Mouse (Mus musculus) myocyte (in vitro differentiated cells): ENCODE data around the gene Ube4b. TPM values are rescaled to one million over a fixed set of nuclear protein-coding genes. Genes with fewer than 3 reads are reported as not detected.

Experiments
- H3K27me3 ChIP-seq: one replicate; pipeline ENCODE4 v1.6.1; 2011; ENCODE audit not compliant: control insufficient read depth, insufficient read depth, insufficient read length
- H3K36me3 ChIP-seq: one replicate; pipeline ENCODE4 v1.6.1; 2011; ENCODE audit not compliant: control insufficient read depth, insufficient read depth
- H3K4me2 ChIP-seq: one replicate; pipeline ENCODE4 v1.6.1; 2011; ENCODE audit warnings: low read depth, control low read depth
- H3K4me3 ChIP-seq: one replicate; pipeline ENCODE4 v1.5.1; 2011; ENCODE audit warnings: mild to moderate bottlenecking, control low read depth, moderate library complexity
- H3K79me2 ChIP-seq: one replicate; pipeline ENCODE4 v1.6.1; 2011; ENCODE audit not compliant: control insufficient read depth, insufficient read depth
- H3ac ChIP-seq: one replicate; pipeline ENCODE4 v1.6.1; 2011; ENCODE audit not compliant: control insufficient read depth, insufficient read length
- CEBPB ChIP-seq: IDR thresholded peaks from 2 replicates; pipeline ENCODE4 v1.6.1; 2011; ENCODE audit warnings: mild to moderate bottlenecking, moderate library complexity; ENCODE audit not compliant: poor library complexity, insufficient read depth, severe bottlenecking
- E2F4 ChIP-seq: IDR thresholded peaks from one replicate; pipeline ENCODE4 v1.6.1; 2011; ENCODE audit warnings: mild to moderate bottlenecking, control low read depth, moderate library complexity; ENCODE audit not compliant: insufficient read depth
- MAX ChIP-seq: IDR thresholded peaks from one replicate; pipeline ENCODE4 v1.6.1; 2011; ENCODE audit warnings: low read depth, mild to moderate bottlenecking, control low read depth
- MYOD1 ChIP-seq, 3 experiments: IDR thresholded peaks; one replicate each; pipeline ENCODE4 v1.6.1; 2011; ENCODE audit warnings: control low read depth in 2 of 3, low read depth in 2 of 3, mild to moderate bottlenecking in 2 of 3, moderate library complexity in 1 of 3; ENCODE audit not compliant: insufficient read length in 2 of 3, control insufficient read depth in 1 of 3
- MYOG ChIP-seq, 3 experiments: IDR thresholded peaks; one replicate each; pipeline ENCODE4 v1.6.1; 2011; ENCODE audit warnings: control low read depth in 2 of 3, low read depth in 2 of 3, mild to moderate bottlenecking in 2 of 3; ENCODE audit not compliant: insufficient read length in 2 of 3, control insufficient read depth in 1 of 3, insufficient read depth in 1 of 3
- POLR2A ChIP-seq: IDR thresholded peaks from one replicate; pipeline ENCODE4 v1.6.1; 2011; ENCODE audit warnings: low read depth, mild to moderate bottlenecking, control low read depth, moderate library complexity; ENCODE audit not compliant: insufficient read length
- POLR2AphosphoS2 ChIP-seq: IDR thresholded peaks from one replicate; pipeline ENCODE4 v1.6.1; 2011; ENCODE audit warnings: low read depth, control low read depth; ENCODE audit not compliant: insufficient read length
- REST ChIP-seq: IDR thresholded peaks from one replicate; pipeline ENCODE4 v1.6.1; 2011; ENCODE audit warnings: mild to moderate bottlenecking, control low read depth, moderate library complexity; ENCODE audit not compliant: insufficient read depth, insufficient read length
- SRF ChIP-seq: IDR thresholded peaks from one replicate; pipeline ENCODE4 v1.6.1; 2011; ENCODE audit warnings: low read depth; ENCODE audit not compliant: control insufficient read depth, insufficient read length
- TCF12 ChIP-seq: IDR thresholded peaks from one replicate; pipeline ENCODE4 v1.6.1; 2011; ENCODE audit warnings: mild to moderate bottlenecking, control low read depth; ENCODE audit not compliant: poor library complexity, insufficient read depth, severe bottlenecking
- TCF3 ChIP-seq: IDR thresholded peaks from one replicate; pipeline ENCODE4 v1.6.1; 2011; ENCODE audit warnings: low read depth, control low read depth; ENCODE audit not compliant: insufficient read length
- USF1 ChIP-seq: IDR thresholded peaks from one replicate; pipeline ENCODE4 v1.6.1; 2011; ENCODE audit warnings: low read depth, mild to moderate bottlenecking, control low read depth, moderate library complexity
- polyA plus RNA-seq: library from polyadenylated mRNA; unstranded; fragments of >200 nt; fragmentation: generic; extraction: Trizol; gene quantifications from one replicate; pipeline ENCODE4 v1.2.1, GENCODE M21; 2012; ENCODE audit warnings: missing spikeins

Ube4b gene
- polyA plus RNA-seq, 1 experiment, result 57.4 TPM

DNA sequence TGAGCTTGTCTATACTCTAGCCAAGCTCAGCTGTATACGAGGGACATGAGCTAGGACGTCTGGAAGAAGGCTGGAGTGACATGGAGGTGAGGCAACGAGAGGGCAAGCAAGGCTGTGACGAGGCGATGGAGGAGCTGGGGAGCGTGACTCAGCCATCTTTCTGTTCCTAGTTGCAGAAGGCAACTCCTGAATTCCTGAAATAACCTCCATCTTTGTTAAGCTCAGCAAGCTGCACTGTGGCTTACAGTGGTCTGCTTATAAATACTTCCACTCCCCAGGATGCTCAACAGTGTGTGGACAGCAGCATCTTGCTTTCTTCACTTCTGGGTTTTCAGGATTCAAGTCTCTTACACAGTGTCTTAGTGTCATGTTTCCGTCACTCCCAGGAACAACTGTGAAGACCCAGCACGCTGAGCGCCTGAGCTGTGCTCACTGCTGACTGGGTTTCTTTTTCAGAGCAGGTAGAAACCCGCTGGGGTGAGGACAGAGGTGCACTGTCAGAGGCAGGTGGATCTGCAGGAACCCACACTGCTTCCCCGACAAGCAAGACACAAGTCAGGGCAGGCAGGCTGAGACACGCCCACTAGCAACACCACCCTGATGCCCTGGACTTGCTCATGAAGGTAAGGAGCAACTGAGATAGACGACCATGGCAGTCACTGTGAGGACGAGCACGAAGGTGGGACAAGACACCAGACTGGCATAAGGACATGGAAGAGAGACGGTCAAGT, 20.7 kb downstream of the Ube4b start:
- H3K4me2 ChIP-seq, result peak overlapping the region; percentile 80

DNA sequence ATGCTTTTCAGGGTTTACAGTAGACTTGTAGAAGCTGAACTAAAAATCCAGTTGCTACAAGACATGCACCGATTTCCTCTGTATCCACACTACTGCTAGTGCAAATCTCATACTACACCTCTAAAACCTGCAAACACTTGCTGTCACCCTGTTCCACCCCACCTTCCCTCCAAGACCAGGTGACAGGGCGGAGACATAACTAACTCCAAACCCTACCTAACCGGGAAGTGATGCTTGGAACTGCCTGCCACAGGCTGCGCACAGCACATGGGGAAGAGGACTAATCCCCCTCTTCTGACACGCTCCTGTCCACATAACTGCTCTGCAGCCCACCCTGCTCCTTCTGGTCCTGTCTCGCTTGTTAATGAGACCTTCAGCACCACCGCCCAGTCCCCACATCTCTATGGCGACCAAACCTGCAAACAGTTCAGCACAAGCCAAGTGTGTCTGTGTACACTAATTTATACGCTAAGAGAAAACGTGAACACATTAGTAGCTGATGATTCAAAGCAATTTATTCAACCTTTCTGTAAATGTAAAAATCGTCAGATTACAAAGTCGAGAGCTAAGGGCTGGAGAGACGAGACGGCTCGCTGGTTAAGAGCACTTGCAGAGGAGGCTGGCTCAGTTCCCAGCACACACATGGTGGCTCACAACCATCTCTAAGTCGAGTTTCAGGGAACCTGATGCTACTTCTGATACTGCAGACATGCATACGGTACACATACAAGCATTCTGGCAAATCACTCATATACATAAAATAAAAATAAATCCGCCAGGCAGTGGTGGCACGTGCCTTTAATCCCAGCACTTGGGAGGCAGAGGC, 21.7 kb downstream of the Ube4b start:
- Histone ChIP-seq H3K79me2 (peaks cover 84% of the 10 kb centered on the region), H3ac (no peak overlapping the region), H3K27me3 (no peaks in the 10 kb centered on the region), H3K4me3 (no peak overlapping the region), H3K36me3 (no peaks in the 10 kb centered on the region), H3K4me2 (peak overlapping the region; percentile 80)
- TF ChIP-seq MYOG (IDR thresholded peaks at IDR 0.05; ENCODE audit: control insufficient read depth in 1 of 3, insufficient read depth in 1 of 3, insufficient read length in 2 of 3, low read depth in 2 of 3), result no peak
- no peak for TF ChIP-seq MYOD1 (IDR thresholded peaks at IDR 0.05; ENCODE audit: control insufficient read depth in 1 of 3, insufficient read length in 2 of 3, low read depth in 2 of 3)
- TF ChIP-seq TCF12, result no peak
- TF ChIP-seq E2F4, result no peak
- TF ChIP-seq CEBPB, result no peak
- no peak for TF ChIP-seq POLR2AphosphoS2
- TF ChIP-seq MAX, result no peak
- no peak for TF ChIP-seq USF1
- no peak for TF ChIP-seq SRF
- TF ChIP-seq TCF3, result no peak
- TF ChIP-seq POLR2A, result no peak
- TF ChIP-seq REST, result no peak

More for the DNA sequence above, 20.7 kb downstream of the Ube4b start:
- no peak overlapping the region for H3ac ChIP-seq
- TF ChIP-seq POLR2AphosphoS2, result peak; percentile 37
- peak; percentile 26 for TF ChIP-seq POLR2A
- no peak for TF ChIP-seq USF1
- peak in 1 of 3 experiments; percentile 48 for TF ChIP-seq MYOG (IDR thresholded peaks at IDR 0.05; ENCODE audit: control insufficient read depth in 1 of 3, insufficient read depth in 1 of 3, insufficient read length in 2 of 3, low read depth in 2 of 3)
- TF ChIP-seq SRF, result no peak
- TF ChIP-seq MAX, result no peak
- TF ChIP-seq TCF3, result no peak
- TF ChIP-seq REST, result no peak
- TF ChIP-seq MYOD1 (IDR thresholded peaks at IDR 0.05; ENCODE audit: control insufficient read depth in 1 of 3, insufficient read length in 2 of 3, low read depth in 2 of 3), result no peak
- peak; percentile 80 for TF ChIP-seq CEBPB
- TF ChIP-seq E2F4, result no peak
- no peak for TF ChIP-seq TCF12
- H3K4me3 ChIP-seq, result no peak overlapping the region
- peaks cover 85% of the 10 kb centered on the region for H3K79me2 ChIP-seq
- no peaks in the 10 kb centered on the region for H3K36me3 ChIP-seq
- no peaks in the 10 kb centered on the region for H3K27me3 ChIP-seq

DNA sequence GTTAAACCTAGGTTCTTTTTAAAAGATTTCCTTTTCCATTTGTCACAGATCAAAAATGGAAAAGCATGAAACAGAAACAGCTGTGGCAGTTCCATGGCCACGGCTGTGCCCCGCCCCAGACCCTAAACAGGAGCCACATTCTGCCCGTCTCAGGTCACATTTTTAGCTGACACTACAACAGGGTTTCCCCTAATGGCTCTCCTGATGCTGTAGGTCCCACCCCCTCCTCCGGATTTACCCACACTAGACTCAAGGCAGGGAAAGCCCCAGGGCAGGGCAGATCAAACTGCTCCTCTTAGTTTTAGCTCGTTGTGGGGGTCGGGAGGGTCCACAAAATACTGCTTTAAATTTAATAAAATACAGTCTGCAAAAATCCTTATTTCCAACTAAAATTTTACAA, 23.5 kb downstream of the Ube4b start:
- no peak for TF ChIP-seq POLR2AphosphoS2
- no peak for TF ChIP-seq TCF3
- TF ChIP-seq MYOG (IDR thresholded peaks at IDR 0.05; ENCODE audit: control insufficient read depth in 1 of 3, insufficient read depth in 1 of 3, insufficient read length in 2 of 3, low read depth in 2 of 3), result peak in 2 of 3 experiments; percentile 30 to 74
- TF ChIP-seq REST, result no peak
- TF ChIP-seq TCF12, result no peak
- TF ChIP-seq SRF, result no peak
- no peak for TF ChIP-seq MAX
- TF ChIP-seq CEBPB, result no peak
- no peak for TF ChIP-seq POLR2A
- no peak for TF ChIP-seq E2F4
- TF ChIP-seq MYOD1 (IDR thresholded peaks at IDR 0.05; ENCODE audit: control insufficient read depth in 1 of 3, insufficient read length in 2 of 3, low read depth in 2 of 3), result peak in 1 of 3 experiments; percentile 47
- no peak for TF ChIP-seq USF1

DNA sequence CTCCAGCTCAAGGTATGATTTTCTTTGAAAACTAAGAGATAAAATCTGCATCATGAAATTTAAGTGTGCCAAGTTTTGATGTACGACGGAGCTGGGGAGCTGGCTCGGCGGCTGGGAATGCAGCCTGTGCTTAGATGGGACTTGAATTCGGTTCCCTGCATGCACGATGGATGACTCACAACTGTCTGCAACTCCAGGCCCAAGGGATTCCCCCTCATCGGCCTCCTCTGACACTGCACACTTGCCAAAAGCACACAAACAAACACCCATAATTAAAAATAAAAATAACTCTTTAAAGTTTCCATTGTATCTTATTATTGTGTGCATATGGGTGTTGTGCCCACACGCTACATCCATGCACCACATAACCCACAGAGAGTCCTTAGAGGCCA, 25.0 kb downstream of the Ube4b start:
- Histone ChIP-seq H3K27me3 (no peaks in the 10 kb centered on the region), H3K36me3 (peaks cover 13% of the 10 kb centered on the region), H3K4me3 (no peak overlapping the region), H3K4me2 (peak overlapping the region; percentile 70), H3ac (no peak overlapping the region), H3K79me2 (peaks cover 67% of the 10 kb centered on the region)
- TF ChIP-seq MYOG (IDR thresholded peaks at IDR 0.05; ENCODE audit: control insufficient read depth in 1 of 3, insufficient read depth in 1 of 3, insufficient read length in 2 of 3, low read depth in 2 of 3) (peak in 1 of 3 experiments; percentile 33), USF1 (no peak), TCF12 (no peak), POLR2AphosphoS2 (no peak), SRF (no peak), REST (no peak), TCF3 (no peak), MAX (no peak), MYOD1 (IDR thresholded peaks at IDR 0.05; ENCODE audit: control insufficient read depth in 1 of 3, insufficient read length in 2 of 3, low read depth in 2 of 3) (peak in 1 of 3 experiments; percentile 40), E2F4 (no peak)

More for the DNA sequence above, 23.5 kb downstream of the Ube4b start:
- H3K36me3 ChIP-seq, result peaks cover 3% of the 10 kb centered on the region
- no peak overlapping the region for H3ac ChIP-seq
- peaks cover 81% of the 10 kb centered on the region for H3K79me2 ChIP-seq
- H3K4me2 ChIP-seq, result peak overlapping the region; percentile 63
- no peaks in the 10 kb centered on the region for H3K27me3 ChIP-seq
- no peak overlapping the region for H3K4me3 ChIP-seq
